Mouse (Mus musculus) layer of hippocampus, adult 8-10 months (tissue): Measurements from ENCODE around the gene Tyms. TPM values are rescaled to one million over a fixed set of nuclear protein-coding genes. Genes with fewer than 3 reads are reported as not detected.
A peak's percentile ranks its signal among the peaks of the same experiment; 100 is the strongest.

Experiments
- DNase-seq, 2 experiments: peaks; one replicate each; pipeline ENCODE4 v3.0.0; 2022; ENCODE audit warnings: low spot score in 2 of 2
- total RNA-seq, 4 experiments: library from RNA; stranded (reverse); gene quantifications; 2 replicates each; pipeline ENCODE4 v1.2.4; 2022

The Tyms gene
- 1 to 10 TPM; 4.9 to 9.1 (median 6.2) TPM for total RNA-seq

DNA sequence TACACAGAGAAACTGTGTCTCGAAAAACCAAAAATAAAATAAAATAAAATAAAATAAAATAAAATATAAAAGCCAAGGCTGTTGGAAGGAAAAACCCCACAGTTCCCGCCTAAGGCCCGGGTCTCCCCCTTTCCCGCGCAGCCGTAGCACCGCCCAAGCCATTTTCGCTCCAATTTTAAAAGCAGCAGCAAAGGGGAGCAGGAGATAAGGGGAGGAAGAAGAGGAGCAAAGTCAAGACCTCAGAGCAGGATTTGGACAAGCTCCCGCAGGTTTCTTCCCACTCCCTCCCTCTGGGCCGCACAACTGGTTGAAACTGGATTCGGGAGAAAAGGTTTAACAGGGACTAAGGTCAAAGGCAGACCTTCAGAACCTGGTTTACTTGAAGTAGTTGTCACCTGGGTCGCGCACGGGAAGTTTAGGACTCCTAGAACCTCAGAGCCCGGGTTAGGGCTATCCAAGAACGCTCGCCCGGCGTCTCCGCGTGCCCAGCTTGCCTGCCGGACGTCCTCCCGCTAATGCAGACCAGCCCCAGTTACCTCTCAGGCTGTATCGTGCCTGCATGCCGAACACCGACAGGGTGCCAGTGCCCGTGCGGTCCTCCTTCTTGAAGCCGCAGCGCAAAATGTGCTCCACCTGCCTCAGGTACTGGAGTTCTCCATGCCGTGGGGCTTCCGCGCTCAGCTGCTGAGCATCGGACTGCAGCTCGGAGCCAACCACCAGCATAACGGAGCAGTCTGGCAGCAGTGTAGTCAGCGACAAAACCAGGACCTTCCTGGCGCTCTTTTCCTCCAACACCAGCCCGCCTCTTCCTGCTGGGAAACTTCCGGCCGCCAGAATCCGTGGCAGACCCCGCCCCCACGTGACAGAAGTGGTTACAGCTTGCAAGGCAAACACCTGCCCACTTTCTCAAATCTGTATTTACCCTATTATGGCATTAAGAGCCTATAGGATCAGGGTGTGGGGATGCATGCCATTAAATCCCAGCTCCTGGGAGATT is at the start of gene Tyms:
Gene Tyms (minus strand): TSS at position 793 of the 997 bp plus-strand sequence.
- peak; percentile 44 to 65 for DNase-seq

GRCm38 (mm10) chr5:30122481-30122880 is 49.1 kb upstream of the Tyms start:
- no peak for DNase-seq

DNA sequence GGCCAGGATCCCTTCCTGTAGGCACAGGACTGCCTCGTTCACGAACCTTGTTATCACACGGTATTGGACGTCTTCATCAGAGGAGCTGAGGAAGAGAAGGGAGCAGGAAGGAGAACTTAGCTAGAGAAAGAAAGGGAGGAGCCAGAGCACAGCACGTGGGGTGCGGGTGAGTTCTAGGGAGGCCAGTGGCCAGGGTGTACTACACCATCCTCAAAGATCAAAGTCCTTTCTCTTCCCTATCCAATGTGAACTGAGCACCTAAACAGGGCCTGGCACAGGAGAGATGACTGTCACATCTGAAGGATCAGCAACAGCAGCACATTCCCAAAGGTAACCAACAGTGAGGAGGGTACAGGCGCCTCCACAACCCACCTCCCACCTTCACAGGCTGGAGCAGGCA is 46.7 kb upstream of the Tyms start:
- DNase-seq, result no peak

DNA sequence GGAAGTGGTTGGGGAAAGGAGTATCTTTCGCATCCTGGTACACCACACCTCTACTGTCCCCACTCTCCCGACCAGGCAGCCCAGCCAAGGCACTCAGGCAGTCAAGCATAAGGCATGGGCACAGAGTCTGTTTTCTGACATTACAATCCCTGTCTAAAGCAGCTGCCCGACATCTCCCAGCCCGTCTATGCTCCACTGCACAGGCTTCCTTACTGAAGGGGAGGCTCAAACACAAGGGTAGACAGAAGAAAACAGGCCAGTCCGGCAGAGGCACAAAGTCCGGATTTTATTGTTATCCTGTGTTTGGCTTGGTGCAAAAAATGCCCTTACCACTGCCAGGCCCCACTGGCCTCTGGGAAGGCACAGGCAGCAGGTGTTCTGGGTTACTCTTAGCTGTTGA is 45.7 kb upstream of the Tyms start:
- DNase-seq, result no peak

DNA sequence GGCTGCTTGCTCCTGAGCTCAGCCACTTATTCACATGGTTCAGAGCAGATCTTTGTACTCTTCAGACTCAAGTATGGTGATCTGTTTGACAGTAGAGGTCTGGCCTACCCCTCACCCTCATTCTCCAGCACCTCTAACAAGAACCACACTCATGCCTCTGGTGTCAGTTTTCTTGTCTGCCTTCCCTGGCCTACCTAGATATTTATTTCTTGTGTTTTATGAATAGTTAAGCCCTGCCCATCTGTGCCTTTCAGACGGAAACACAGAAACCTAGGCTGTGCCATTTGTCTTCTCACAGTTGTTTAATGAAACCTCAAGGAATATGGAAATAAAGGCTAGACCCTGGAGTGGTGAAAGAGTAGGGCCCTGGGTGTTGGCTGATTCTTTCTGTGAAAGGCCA is 44.6 kb upstream of the Tyms start:
- no peak for DNase-seq

- no peak for DNase-seq
These were observed 42.3 kb upstream of the Tyms start for GRCm38 (mm10) chr5:30115718-30116117.

DNA sequence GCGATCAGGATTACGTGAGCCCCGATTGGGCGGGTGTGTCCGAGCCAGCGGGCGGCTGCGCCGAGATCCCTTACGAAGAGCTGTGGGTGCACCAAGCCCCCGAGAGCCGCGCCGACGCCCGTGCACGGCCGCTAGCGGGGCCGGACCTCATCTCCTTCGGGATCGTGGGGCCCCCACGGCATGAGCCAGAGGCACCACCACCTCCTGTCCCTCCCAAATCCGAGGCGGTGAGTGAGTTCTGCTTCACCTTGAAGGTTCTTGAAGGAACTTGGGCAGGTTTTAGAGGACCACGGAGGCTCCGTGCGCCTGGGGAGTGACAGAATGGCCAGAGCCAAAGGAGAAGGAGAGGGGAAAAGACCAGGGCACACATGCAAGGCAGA is 41.3 kb upstream of the Tyms start:
- DNase-seq, result no peak

DNA sequence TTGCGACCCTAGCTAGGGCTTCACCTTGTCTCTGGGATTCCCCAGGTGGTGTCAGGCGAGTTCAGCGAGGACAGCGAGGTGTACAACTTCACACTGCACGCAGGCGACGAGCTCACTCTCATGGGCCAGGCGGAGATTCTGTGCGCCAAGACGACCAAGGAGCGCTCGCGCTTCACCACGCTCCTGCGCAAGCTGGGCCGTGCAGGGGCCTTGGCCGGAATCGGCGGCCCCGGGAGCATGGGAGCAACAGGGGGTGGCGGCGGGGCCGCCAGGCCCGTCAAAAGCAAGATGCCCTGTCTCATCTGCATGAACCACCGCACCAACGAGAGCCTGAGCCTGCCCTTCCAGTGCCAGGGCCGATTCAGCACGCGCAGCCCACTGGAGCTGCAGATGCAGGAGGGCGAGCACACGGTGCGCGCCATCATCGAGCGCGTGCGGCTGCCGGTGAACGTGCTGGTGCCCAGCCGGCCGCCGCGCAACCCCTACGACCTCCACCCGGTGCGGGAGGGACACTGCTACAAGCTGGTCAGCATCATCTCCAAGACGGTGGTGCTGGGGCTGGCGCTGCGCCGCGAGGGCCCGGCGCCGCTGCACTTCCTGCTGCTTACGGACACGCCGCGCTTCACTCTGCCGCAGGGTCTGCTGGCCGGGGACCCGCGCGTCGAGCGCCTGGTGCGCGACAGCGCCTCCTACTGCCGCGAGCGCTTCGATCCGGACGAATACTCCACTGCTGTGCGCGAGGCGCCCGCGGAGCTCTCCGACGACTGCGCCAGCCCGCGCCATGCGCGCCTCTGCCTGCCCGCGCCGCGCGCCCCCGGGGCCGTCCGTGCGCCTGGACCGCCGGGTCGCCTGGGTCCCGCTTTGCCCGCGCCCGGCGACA is 40.7 kb upstream of the Tyms start:
- peak in 1 of 2 experiments; percentile 52 for DNase-seq

- no peak for DNase-seq
These were observed 39.2 kb upstream of the Tyms start for GRCm38 (mm10) chr5:30112533-30113068.

DNA sequence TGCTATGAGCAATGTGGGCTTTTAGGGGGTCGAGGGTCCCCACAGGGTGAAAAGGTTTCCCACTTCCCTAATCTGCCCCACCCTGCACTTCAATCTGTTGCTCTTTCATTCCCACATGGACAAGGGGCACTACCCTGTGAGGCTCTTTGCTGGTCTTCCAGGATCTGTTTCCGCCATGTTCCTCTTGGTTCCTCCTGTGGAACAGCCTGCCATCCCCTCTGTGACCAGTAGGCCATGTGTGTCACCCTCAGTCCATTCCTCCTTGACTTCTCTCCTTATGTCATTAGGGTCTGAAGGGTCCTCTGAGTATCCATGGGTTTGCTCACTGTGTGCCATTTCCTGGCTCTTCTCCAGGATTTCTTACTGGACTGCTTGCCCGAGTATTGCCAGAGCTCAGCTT is 38.4 kb upstream of the Tyms start:
- DNase-seq, result no peak

DNA sequence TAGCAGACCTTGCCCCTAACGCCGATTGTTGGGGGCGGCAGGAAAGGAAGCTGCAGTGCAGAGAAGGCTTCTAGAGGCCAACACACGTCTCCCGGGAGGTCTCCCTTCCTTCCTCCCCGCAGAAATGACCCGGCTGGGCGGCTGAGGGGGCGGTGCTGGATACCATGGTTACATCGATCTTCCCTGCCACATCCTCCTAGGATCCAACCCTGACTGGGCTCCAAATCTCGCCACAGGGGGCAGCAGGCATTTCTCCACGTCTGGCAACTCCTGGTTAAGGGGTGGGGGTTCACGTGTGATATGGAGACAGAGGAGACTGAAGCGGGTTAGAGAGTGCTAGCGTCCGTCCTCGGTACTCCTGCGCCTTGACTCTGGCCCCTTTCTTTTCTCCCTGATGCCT is 37.7 kb upstream of the Tyms start:
- DNase-seq, result no peak

GRCm38 (mm10) chr5:30110371-30111060 is 37.1 kb upstream of the Tyms start:
- DNase-seq, result no peak

- no peak for DNase-seq
These were observed 36.5 kb upstream of the Tyms start for GRCm38 (mm10) chr5:30109899-30110298.

DNA sequence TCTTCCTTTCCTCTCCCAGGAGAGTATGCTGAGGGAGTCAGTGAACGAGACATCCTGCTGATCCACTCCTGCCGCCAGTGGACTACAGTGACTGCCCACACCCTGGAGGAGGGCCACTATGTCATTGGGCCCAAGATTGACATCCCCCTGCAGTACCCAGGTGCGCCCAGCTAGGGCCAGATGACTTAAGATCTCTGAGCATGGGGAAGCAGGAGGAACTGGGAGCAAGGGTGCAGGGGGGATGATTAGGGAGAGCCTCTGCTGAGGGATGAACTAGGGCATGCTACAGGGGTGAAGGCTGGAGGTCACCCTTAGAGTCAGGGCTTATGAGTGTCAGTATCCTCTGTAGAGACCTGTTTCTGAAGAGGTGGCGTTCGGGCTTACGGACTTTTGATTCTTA is 34.8 kb upstream of the Tyms start:
- no peak for DNase-seq

DNA sequence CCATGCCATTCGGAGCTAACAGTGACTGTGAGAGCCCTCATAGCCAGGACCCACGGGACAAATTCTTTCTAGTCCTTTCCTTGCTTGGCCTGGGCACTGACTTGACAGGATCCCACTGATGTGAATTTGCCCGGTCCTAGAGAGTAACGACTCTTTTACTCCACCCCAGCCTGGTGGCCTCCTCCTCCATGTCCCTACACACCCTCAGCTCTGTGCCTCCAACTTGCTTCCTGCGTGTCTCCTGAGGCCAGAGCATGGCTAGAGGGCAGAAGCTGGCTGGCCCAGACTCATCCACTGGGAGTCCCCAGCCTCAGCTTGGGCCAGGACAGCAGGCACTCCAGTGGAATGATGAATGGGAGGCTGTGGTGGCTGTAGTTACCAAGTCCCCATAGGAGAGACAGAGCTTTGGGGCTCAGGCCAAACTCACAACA is 34.2 kb upstream of the Tyms start:
- DNase-seq, result no peak

DNA sequence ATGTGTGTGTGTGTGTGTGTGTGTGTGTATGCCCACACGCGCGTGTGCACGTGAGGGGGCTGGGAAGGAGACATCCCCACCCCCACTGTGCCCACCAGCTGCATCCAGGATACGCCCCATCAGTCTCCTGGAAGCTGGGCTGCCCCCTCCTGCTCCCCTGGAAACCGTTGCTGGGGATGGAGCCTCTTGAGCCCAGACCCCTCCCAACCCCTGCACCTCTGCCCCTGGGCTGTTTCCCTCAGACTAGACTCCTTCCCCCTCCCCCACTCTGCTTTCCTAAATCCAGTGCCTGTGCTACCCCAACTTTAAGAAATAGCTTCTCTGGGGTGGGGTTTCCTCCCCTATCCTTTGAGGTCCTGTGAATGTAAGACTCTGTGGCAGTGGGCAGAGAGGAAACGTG is 33.8 kb upstream of the Tyms start:
- DNase-seq, result no peak

DNA sequence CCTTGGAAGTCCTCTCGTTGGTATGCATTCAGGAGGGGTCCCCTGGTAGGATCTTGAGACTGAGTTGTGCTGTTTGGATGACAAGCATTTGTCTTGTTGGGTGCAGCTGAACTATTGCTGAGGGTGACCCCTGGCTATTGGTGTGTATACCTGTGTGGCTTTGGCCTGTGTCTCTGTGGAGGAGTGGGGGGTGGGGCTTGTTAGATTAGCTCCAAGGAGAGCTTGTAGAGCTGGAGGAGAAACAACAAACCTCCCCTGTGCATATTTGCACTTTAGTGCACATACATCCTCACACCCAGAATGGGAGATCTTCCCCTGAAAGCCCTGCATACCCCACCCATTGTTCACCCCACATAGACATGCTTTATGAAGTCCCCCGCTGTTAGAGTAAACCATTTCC is 33.3 kb upstream of the Tyms start:
- no peak for DNase-seq

DNA sequence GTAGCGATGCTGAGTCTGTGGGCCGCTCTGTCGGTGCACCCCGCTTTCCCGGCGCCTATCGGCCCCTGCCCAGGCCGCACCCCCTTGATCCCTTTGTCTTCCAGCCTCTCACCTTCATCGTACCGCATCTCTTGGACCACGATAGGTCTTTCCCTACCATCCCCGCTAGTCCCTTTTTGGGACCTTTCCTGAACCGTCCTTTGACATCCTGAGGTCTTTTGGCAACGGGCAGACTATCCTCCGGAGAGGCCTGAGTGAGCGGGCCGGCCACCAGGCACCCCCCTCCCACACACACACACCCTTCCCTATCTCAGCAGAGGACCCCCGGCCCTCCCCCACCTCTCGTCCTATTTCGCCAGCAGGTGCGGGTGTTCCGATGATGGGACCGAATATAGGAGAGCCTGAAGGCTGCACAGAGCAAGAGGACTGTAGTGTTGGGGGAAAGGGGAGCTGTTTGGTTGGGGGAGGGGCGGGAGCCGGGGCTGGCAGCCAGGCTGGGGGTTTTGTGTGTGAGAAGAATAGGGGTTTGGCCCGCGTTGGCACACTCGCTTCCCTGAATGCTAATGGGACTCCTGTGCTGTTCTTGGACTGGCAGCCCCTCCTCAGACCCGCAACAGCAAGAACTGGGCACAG is 32.4 kb upstream of the Tyms start, which contains the start of gene 3110082J24Rik:
Gene 3110082J24Rik (minus strand): TSS at position 419 of the 633 bp plus-strand sequence.
- no peak for DNase-seq

- no peak for DNase-seq
These were observed 31.6 kb upstream of the Tyms start, which contains the start of gene Garem2 for GRCm38 (mm10) chr5:30104841-30105667. Gene Garem2, plus strand, starts transcription at chr5:30105161.

DNA sequence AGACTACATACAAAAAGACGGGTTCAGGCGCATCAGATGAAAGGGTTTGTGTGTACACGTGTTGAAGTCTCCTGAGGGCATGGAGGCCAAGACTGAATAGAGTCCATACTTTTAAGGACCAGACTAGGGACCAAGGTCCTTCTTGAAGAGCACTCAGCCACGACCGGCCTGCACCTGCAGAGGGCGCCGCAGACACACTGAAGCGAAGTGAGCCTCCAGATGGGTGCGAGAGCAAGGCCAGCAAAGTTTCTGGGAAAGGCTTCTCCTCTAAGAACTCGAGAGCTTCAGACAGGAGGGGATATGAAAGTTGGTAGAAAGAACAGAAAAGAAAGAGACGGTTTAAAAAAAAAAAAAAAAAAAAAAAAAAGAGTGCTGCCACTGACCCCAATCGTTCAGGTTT is 30.9 kb upstream of the Tyms start:
- DNase-seq, result no peak
